Mouse (Mus musculus): ENCODE results near the gene Slc25a18.

The Slc25a18 gene

GRCm38 (mm10) chr6:120773149-120773628, at the start of gene Slc25a18:
Slc25a18 (plus strand) TSS chr6:120773578.
- no peak for DNase-seq (ENCODE audit: low spot score)

- DNase-seq (ENCODE audit: low spot score) = no peak
These were observed 47.4 kb upstream of the Slc25a18 start for GRCm38 (mm10) chr6:120725986-120726385.

GRCm38 (mm10) chr6:120736011-120736410, 37.4 kb upstream of the Slc25a18 start:
- DNase-seq (ENCODE audit: low spot score) = no peak

GRCm38 (mm10) chr6:120736566-120736965, 36.8 kb upstream of the Slc25a18 start:
- DNase-seq (ENCODE audit: low spot score) = peak; percentile 18

- DNase-seq (ENCODE audit: low spot score) = no peak
These were observed 30.2 kb upstream of the Slc25a18 start for GRCm38 (mm10) chr6:120743130-120743529.

GRCm38 (mm10) chr6:120744266-120744665, 29.1 kb upstream of the Slc25a18 start:
- DNase-seq (ENCODE audit: low spot score) = no peak

- DNase-seq (ENCODE audit: low spot score) = no peak
These were observed 27.0 kb upstream of the Slc25a18 start for GRCm38 (mm10) chr6:120746416-120746815.

- no peak for DNase-seq (ENCODE audit: low spot score)
These were observed 12.2 kb upstream of the Slc25a18 start for GRCm38 (mm10) chr6:120761151-120761550.

- no peak for DNase-seq (ENCODE audit: low spot score)
These were observed 3.4 kb upstream of the Slc25a18 start for GRCm38 (mm10) chr6:120769972-120770371.

- DNase-seq (ENCODE audit: low spot score) = no peak
These were observed 2.0 kb upstream of the Slc25a18 start for GRCm38 (mm10) chr6:120771366-120771765.

GRCm38 (mm10) chr6:120772025-120772424, 1.4 kb upstream of the Slc25a18 start:
- DNase-seq (ENCODE audit: low spot score) = no peak

- no peak for DNase-seq (ENCODE audit: low spot score)
These were observed 385 bp downstream of the Slc25a18 start for GRCm38 (mm10) chr6:120773763-120774162.

- DNase-seq (ENCODE audit: low spot score) = no peak
These were observed 2.9 kb downstream of the Slc25a18 start for GRCm38 (mm10) chr6:120776286-120776685.

- DNase-seq (ENCODE audit: low spot score) = no peak
These were observed 4.2 kb downstream of the Slc25a18 start for GRCm38 (mm10) chr6:120777533-120777932.

GRCm38 (mm10) chr6:120778226-120778625, 4.8 kb downstream of the Slc25a18 start:
- no peak for DNase-seq (ENCODE audit: low spot score)

GRCm38 (mm10) chr6:120782948-120783347, 9.6 kb downstream of the Slc25a18 start:
- no peak for DNase-seq (ENCODE audit: low spot score)

GRCm38 (mm10) chr6:120784351-120784750, 11.0 kb downstream of the Slc25a18 start:
- no peak for DNase-seq (ENCODE audit: low spot score)

- DNase-seq (ENCODE audit: low spot score) = no peak
These were observed 14.8 kb downstream of the Slc25a18 start for GRCm38 (mm10) chr6:120788068-120788607.

- no peak for DNase-seq (ENCODE audit: low spot score)
These were observed 15.5 kb downstream of the Slc25a18 start for GRCm38 (mm10) chr6:120788904-120789303.

GRCm38 (mm10) chr6:120790153-120790552, 16.8 kb downstream of the Slc25a18 start:
- peak; percentile 46 for DNase-seq (ENCODE audit: low spot score)

GRCm38 (mm10) chr6:120790717-120791116, 17.3 kb downstream of the Slc25a18 start:
- no peak for DNase-seq (ENCODE audit: low spot score)

GRCm38 (mm10) chr6:120792947-120793346, 19.6 kb downstream of the Slc25a18 start:
- DNase-seq (ENCODE audit: low spot score) = no peak

GRCm38 (mm10) chr6:120795422-120796086, 22.2 kb downstream of the Slc25a18 start:
- DNase-seq (ENCODE audit: low spot score) = no peak

- no peak for DNase-seq (ENCODE audit: low spot score)
These were observed 22.7 kb downstream of the Slc25a18 start for GRCm38 (mm10) chr6:120796111-120796510.
